Mouse (Mus musculus): ENCODE results near the gene Asprv1.

DNA sequence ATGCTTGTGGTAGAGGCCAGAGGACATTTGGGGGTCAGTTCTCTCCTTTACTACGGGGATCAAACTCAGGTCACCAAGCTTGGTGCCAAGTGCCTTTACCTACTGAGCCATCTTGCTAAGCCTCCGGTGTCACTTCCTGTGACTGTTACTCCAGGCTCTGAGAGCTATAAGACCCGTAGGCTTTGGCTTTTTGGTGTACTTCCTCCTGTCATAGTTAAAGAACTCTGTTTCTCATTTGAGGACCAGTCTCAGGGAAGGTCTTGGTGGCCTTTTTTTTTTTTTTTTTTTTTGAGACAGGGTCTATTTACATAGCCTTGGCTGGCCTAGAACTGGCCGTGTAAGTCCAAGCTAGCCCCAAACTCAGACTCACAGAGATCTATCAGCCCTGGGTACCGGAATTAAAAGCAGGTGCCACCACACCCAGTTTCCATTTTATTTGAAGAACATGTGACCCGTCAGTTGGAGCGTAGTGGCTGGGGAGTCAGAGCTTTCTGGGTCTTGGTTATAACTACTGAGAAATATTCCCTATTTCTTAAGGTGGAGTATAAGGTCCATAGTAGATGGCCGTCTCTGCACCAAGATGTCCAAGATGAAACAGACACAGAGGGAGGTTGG is 44.3 kb upstream of the Asprv1 start:
- no peak for TF ChIP-seq CTCF (IDR thresholded peaks at IDR 0.05; ENCODE audit: low read depth, low read length)
- no peak for TF ChIP-seq POLR2A (IDR thresholded peaks at IDR 0.05; ENCODE audit: insufficient read depth, low read length)
